Mouse (Mus musculus): ENCODE data around the gene Nudt8. TPM values are rescaled to one million over a fixed set of nuclear protein-coding genes. Genes with fewer than 3 reads are reported as not detected.
"Not testable (repeated sequence)": the region's sequence is repeated elsewhere in the genome, so short reads cannot be mapped to it uniquely, and the experiment has no call there.

Gene Nudt8
- 30.0 and 33.2 TPM in 2 replicates for polyA plus RNA-seq (2016; fragmentation: Nextera tagmentation; extraction: Ambion mirVana)

DNA sequence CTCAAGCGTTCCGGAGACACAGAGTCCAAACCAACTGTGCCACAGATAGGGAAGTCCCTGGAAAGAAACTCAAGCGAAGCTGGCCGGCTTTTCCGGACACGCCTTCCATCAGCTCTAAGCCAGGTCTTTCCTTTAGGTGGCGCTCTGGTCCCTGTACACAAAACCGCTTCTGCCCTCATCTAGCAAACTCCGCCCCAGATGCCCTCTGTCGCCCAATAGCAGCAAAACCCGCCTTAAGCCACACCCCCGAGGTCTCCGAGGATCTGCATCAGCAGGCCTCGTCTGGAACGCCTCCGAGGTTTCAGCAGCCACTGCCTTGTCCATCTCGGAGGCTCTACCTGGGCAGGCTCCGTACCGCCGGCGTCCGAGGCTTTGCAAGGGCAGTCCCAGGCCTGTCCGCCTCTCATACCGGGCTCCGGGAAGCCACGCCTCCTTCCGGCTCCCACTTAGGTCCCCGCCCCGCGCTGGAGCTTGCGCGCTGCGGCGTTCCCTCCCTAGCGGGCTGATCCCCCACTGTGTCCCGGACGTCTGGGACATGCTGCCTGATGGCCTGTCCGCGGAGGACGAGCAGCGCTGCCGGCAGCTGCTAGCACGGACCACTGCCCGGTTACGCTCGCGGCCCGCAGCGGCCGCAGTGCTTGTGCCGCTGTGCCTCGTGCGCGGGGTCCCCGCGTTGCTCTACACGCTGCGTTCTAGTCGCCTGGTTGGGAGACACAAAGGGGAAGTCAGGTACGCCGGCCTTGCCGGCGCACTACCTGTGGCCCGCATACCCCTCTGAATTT, at the start of gene Nudt8, which contains the start of gene Gm49405:
Gene Nudt8 (plus strand): TSS at position 462 of the 782 bp plus-strand sequence.
Gene Gm49405 (plus strand): TSS at position 508 of the 782 bp plus-strand sequence.
- peaks cover 4% of the 10 kb centered on the region; the same call in 1 of the 2 replicates for H3K36me3 ChIP-seq
- peaks cover 14% of the 10 kb centered on the region for H3K4me1 ChIP-seq
- H3K4me3 ChIP-seq, result peak within 1 kb of the TSS; percentile 75
- H3K9ac ChIP-seq, result peak within 1 kb of the TSS; percentile 91
- H3K9me3 ChIP-seq, result no peaks in the 10 kb centered on the region
- WGBS, result under 1% methylated on average over 64 of the region's 64 CpGs
- peak within 1 kb of the TSS; percentile 97 for H3K27ac ChIP-seq
- peak; percentile 89 for ATAC-seq (ENCODE audit: insufficient number of reproducible peaks, insufficient read depth, low FRiP score, low TSS enrichment)
- H3K4me2 ChIP-seq (replicated peaks), result peak within 1 kb of the TSS; percentile 76
- H3K27me3 ChIP-seq, result no peaks in the 10 kb centered on the region

DNA sequence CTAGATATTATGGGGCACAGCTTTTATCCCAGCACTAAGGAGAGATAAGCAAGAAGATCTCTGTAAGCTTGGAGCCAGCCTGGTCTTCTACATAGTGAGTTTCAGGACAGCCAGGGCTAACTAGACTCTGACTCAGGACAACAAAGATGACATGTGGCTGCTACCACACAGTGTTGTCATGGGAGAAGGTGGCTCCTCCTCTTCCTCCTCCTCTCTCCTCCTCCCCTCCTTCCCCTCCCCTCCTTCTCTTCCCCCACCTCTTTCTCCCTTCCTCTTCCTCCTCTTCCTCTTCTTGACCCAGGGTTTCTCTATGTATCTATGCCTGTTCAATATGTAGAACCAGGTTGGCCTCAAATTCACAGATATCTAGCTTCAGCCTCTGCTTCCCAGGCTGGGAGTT, 48.9 kb upstream of the Nudt8 start:
- Histone ChIP-seq H3K4me3 (no peak overlapping the region), H3K4me2 (replicated peaks) (no peak overlapping the region), H3K9ac (no peak overlapping the region), H3K9me3 (no peaks in the 10 kb centered on the region), H3K36me3 (no peaks in the 10 kb centered on the region), H3K4me1 (no peaks in the 10 kb centered on the region), H3K27me3 (no peaks in the 10 kb centered on the region), H3K27ac (no peak overlapping the region)
- ATAC-seq (ENCODE audit: insufficient number of reproducible peaks, insufficient read depth, low FRiP score, low TSS enrichment), result no peak

DNA sequence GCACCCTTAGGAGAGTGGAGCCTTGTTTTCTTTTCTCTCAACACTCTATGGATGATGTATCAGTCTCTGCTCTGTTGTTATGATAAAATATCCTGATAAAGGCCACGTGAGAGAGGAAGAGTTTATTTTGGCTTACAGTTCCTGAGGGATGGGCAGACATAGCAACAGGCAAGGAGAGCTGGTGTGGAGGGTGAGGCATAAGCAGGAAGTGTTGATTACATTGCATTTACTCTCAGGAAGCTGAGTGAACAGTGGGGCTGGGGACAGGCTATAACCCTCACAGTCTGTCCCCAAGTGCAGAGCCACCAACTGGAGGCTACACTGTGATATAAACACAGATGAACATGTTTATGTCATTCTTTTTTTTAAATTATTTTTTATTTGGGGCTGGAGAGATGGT, 48.3 kb upstream of the Nudt8 start:
- no peak overlapping the region for H3K4me3 ChIP-seq
- no peak overlapping the region for H3K4me2 ChIP-seq (replicated peaks)
- H3K9ac ChIP-seq, result no peak overlapping the region
- no peaks in the 10 kb centered on the region for H3K36me3 ChIP-seq
- no peak for ATAC-seq (ENCODE audit: insufficient number of reproducible peaks, insufficient read depth, low FRiP score, low TSS enrichment)
- no peaks in the 10 kb centered on the region for H3K9me3 ChIP-seq
- H3K4me1 ChIP-seq, result no peaks in the 10 kb centered on the region
- 46% methylated on average over 1 of the region's 1 CpGs for WGBS
- H3K27ac ChIP-seq, result no peak overlapping the region
- no peaks in the 10 kb centered on the region for H3K27me3 ChIP-seq

DNA sequence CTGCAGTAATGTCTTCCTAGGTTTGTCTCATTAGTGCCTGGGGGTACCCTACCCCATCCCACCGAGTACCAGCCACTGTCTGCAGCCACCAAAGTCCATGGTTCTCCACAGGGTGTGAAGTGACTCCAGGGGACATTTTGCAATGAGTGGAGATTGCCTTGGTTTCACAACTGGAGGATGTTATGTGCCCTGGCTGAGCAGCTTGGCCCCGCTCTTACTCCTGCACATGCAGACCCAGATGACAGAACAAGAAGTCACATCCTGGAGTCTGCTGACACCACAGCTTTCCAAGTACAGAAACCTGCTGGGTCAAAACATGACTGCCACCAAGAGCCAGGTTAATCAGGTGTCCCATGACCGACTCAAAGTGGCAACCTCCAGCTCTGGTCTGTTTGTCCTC, 45.3 kb upstream of the Nudt8 start:
- Histone ChIP-seq H3K9me3 (no peaks in the 10 kb centered on the region), H3K4me2 (replicated peaks) (no peak overlapping the region), H3K9ac (no peak overlapping the region), H3K4me3 (no peak overlapping the region), H3K27ac (no peak overlapping the region), H3K27me3 (no peaks in the 10 kb centered on the region), H3K36me3 (no peaks in the 10 kb centered on the region), H3K4me1 (no peaks in the 10 kb centered on the region)
- WGBS, result 82% methylated on average over 3 of the region's 3 CpGs
- ATAC-seq (ENCODE audit: insufficient number of reproducible peaks, insufficient read depth, low FRiP score, low TSS enrichment), result no peak

DNA sequence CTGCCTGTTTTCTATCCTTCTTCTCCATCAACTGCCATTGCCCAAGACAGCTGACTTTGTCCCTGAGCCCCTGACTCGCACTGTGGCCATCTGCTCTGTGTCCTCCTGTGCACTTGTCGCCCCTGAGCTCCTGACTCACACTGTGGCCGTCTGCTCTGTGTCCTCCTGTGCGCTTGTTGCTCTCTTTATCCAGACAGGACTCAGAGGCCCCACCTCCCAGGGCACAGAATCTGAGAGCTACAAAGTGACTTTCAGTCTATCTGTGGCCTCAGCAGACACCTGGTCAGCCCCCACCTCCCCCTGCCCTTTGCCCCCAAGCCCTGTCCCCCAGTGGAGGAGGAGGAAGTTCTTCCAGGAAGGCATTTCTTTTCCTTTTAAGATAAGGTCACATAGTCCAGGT, 44.6 kb upstream of the Nudt8 start:
- Histone ChIP-seq H3K9me3 (no peaks in the 10 kb centered on the region), H3K4me2 (replicated peaks) (no peak overlapping the region), H3K4me1 (no peaks in the 10 kb centered on the region), H3K9ac (no peak overlapping the region), H3K36me3 (no peaks in the 10 kb centered on the region), H3K4me3 (no peak overlapping the region), H3K27me3 (no peaks in the 10 kb centered on the region), H3K27ac (no peak overlapping the region)
- WGBS, result 61% methylated on average over 4 of the region's 4 CpGs
- no peak for ATAC-seq (ENCODE audit: insufficient number of reproducible peaks, insufficient read depth, low FRiP score, low TSS enrichment)

DNA sequence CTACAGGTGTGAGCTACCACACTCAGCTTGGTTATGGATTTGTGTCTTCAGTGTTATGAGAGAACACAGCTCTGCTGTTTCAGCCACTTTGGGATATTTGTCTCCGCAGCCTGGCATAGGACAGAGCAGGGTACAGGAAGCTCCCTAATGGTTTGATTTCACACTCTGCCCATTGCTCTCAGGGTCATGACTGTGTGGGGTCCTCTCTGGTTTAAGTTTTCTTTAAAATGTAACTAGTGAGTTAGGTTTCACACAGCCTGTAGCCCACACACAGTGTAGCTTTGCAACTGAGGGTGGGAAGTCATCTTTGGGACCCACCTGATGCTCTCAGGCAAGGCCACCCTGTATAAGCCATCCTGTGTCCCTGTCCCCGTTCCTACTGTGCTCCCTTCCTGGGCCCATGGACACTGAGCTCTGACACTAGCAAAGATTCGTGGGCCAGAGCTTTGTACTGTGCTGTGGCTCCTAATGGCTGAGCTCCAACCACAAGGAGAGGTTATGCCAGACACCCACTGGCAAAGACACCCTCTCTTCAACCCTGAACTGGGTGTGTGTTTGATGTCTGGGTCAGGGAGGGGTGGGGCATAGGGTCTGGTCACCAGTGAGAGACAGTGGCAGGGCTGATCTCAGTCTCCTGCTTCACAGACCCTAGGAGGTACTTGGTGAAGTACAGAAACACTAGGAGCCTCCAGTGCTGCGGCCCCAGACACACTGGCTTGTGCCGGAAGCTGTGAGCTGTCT, 42.9 kb upstream of the Nudt8 start:
- not testable (repeated sequence) for H3K9me3 ChIP-seq; H3K36me3 ChIP-seq; H3K27ac ChIP-seq; H3K9ac ChIP-seq; ATAC-seq (ENCODE audit: insufficient number of reproducible peaks, insufficient read depth, low FRiP score, low TSS enrichment); H3K4me1 ChIP-seq; H3K4me3 ChIP-seq; H3K27me3 ChIP-seq; H3K4me2 ChIP-seq (replicated peaks)
- WGBS, result 77% methylated on average over 5 of the region's 5 CpGs

DNA sequence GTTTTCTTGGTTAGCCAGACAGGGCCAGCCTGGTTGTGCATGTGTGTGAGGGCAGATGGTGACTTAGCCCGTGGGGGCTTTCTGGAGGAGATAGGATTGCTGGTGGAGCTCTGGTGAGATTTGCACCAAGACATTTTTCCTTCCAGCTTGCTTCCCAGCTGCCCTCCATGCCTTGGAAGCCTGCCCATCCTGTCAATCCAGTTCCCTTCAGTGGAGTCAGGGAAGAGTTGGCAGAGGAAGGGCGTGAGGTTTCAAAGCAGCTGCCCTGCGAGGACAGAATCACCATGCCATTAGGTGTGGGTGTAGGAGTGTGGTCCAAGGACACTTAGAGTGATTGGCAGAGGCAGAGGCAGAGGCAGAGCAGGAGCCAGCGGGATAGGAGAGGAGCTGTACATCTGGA, 41.9 kb upstream of the Nudt8 start, which contains the start of gene Aldh3b3:
Gene Aldh3b3 (plus strand): TSS at position 176 of the 400 bp plus-strand sequence.
- Histone ChIP-seq H3K27ac (no peak within 1 kb of the TSS), H3K9me3 (no peaks in the 10 kb centered on the region), H3K9ac (no peak within 1 kb of the TSS), H3K27me3 (no peaks in the 10 kb centered on the region), H3K4me1 (no peaks in the 10 kb centered on the region), H3K4me2 (replicated peaks) (no peak within 1 kb of the TSS), H3K4me3 (no peak within 1 kb of the TSS), H3K36me3 (no peaks in the 10 kb centered on the region)
- 78% methylated on average over 4 of the region's 4 CpGs for WGBS
- ATAC-seq (ENCODE audit: insufficient number of reproducible peaks, insufficient read depth, low FRiP score, low TSS enrichment), result no peak

DNA sequence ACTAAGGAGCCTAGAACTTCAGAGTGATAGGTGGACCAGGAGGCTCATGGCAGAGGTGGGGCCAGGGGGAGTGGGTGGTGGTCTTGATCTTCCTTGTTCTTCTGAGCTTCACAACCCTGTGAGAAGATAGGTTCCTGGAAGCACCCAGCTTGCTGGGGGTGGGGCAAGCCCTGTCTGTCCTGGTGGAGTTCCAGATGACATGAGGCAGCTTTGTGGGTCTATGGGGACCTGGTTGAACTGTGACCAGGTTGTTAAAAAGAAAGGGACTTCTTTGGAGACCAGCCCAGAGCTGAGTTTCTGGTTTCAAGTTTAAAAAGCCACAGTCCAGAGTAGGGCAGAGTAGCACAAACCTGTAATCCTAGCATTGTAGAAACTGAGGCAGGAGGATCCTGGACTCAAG, 41.4 kb upstream of the Nudt8 start:
- no peak overlapping the region for H3K9ac ChIP-seq
- no peaks in the 10 kb centered on the region for H3K36me3 ChIP-seq
- no peaks in the 10 kb centered on the region for H3K4me1 ChIP-seq
- H3K9me3 ChIP-seq, result no peaks in the 10 kb centered on the region
- H3K4me2 ChIP-seq (replicated peaks), result no peak overlapping the region
- no peak for ATAC-seq (ENCODE audit: insufficient number of reproducible peaks, insufficient read depth, low FRiP score, low TSS enrichment)
- no peaks in the 10 kb centered on the region for H3K27me3 ChIP-seq
- no peak overlapping the region for H3K27ac ChIP-seq
- H3K4me3 ChIP-seq, result no peak overlapping the region

DNA sequence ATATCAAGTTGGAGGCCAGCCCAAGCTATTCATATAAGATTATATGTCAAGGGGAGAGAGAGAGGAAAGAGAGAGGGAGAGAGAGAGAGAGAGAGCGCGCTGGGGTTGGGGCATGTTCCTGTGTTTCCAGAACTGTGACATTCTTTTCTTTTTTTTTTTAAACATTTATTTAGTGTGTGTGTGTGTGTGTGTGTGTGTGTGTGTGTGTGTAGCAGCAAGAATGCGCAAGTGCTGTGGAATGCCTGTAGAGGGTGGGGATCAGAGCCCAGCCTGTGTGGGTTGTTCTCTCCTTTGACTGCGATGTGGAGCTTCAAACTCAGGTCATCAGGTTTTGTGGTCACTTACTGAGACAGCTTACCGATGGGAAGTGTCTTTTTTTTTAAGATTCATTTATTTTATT, 40.2 kb upstream of the Nudt8 start:
- ATAC-seq (ENCODE audit: insufficient number of reproducible peaks, insufficient read depth, low FRiP score, low TSS enrichment), result no peak
- WGBS, result 78% methylated on average over 5 of the region's 5 CpGs

DNA sequence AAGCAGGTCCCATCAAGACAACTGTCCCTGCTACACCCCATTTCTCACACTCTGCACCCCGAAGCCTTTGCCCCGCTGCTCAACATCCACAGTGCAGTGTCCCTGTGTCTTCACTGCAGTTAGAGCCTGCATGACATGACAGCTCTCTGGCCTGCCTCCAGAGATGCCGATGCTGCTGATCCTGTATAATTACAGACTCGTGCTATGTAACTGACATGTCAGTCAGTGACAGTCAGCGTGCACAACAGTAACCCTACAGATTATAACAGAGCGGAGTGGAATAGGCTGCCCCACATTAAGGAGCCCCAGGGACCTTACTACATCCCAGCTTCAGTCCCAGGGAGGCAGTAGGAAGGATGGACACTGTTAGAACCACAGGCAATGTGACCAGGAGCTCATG, 38.6 kb upstream of the Nudt8 start:
- ATAC-seq (ENCODE audit: insufficient number of reproducible peaks, insufficient read depth, low FRiP score, low TSS enrichment); H3K36me3 ChIP-seq; H3K4me3 ChIP-seq; H3K4me1 ChIP-seq; H3K27me3 ChIP-seq; H3K4me2 ChIP-seq (replicated peaks); H3K9ac ChIP-seq; H3K27ac ChIP-seq; H3K9me3 ChIP-seq: not testable (repeated sequence)
- 79% methylated on average over 6 of the region's 6 CpGs for WGBS

More for the DNA sequence above, 40.2 kb upstream of the Nudt8 start:
- Histone ChIP-seq H3K36me3 (no peaks in the 10 kb centered on the region), H3K9ac (no peak overlapping the region), H3K4me1 (no peaks in the 10 kb centered on the region), H3K27ac (no peak overlapping the region), H3K4me3 (no peak overlapping the region), H3K4me2 (replicated peaks) (no peak overlapping the region), H3K27me3 (no peaks in the 10 kb centered on the region), H3K9me3 (no peaks in the 10 kb centered on the region)

DNA sequence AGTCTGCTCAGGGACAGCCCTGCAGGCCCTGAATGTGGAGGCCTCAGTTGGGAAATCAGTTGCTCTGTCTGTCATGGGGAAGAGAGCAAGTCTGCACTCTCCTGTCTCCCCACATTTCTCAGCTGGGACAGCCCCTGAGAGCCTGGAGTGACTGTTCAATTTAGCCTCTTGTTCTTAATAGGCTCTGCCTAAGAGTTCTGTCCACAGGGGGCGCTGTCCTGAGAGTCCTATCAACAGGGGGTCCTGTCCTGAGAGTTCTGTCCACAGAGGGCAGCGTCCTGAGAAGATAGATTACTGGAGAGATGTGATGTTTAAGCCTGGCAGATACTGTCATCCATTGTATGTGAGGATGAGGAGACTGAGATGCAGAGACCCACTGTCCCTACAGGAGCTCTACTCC, 37.9 kb upstream of the Nudt8 start:
- Histone ChIP-seq H3K9ac (no peak overlapping the region), H3K27me3 (no peaks in the 10 kb centered on the region), H3K4me1 (no peaks in the 10 kb centered on the region), H3K9me3 (no peaks in the 10 kb centered on the region), H3K27ac (no peak overlapping the region), H3K4me2 (replicated peaks) (no peak overlapping the region), H3K4me3 (no peak overlapping the region), H3K36me3 (no peaks in the 10 kb centered on the region)
- ATAC-seq (ENCODE audit: insufficient number of reproducible peaks, insufficient read depth, low FRiP score, low TSS enrichment), result no peak
- 16% methylated on average over 2 of the region's 2 CpGs for WGBS

DNA sequence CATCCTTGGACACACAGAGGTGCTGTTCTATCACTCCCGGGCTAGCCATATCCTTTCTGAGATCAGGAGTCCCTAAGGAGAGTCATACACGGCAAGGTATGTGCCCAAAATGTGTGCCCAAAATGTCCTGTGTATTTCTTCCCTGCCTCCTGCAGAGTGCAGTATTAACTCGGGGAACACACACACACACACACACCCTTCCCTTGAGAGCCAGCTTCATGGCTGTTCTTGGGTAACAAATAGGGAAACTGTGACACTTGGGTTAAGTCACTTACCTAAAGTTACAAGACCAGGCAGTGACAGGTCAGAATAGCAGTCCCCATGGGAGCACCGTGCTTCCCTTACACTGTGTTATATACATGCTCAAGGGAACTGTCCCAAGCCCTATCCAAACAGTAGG, 36.4 kb upstream of the Nudt8 start:
- H3K36me3 ChIP-seq, result no peaks in the 10 kb centered on the region
- H3K4me1 ChIP-seq, result no peaks in the 10 kb centered on the region
- H3K9me3 ChIP-seq, result no peaks in the 10 kb centered on the region
- H3K4me3 ChIP-seq, result no peak overlapping the region
- H3K4me2 ChIP-seq (replicated peaks), result no peak overlapping the region
- H3K27ac ChIP-seq, result no peak overlapping the region
- ATAC-seq (ENCODE audit: insufficient number of reproducible peaks, insufficient read depth, low FRiP score, low TSS enrichment), result no peak
- 73% methylated on average over 4 of the region's 4 CpGs for WGBS
- no peaks in the 10 kb centered on the region for H3K27me3 ChIP-seq
- H3K9ac ChIP-seq, result no peak overlapping the region

All from embryonic facial prominence, embryonic 12.5 days (tissue).